Mouse (Mus musculus): Measurements from ENCODE around the gene Mrps11. TPM values are rescaled to one million over a fixed set of nuclear protein-coding genes. Genes with fewer than 3 reads are reported as not detected.

Mrps11 gene
- polyA plus RNA-seq, 1 experiment from 2014 or later = 77.3 TPM

DNA sequence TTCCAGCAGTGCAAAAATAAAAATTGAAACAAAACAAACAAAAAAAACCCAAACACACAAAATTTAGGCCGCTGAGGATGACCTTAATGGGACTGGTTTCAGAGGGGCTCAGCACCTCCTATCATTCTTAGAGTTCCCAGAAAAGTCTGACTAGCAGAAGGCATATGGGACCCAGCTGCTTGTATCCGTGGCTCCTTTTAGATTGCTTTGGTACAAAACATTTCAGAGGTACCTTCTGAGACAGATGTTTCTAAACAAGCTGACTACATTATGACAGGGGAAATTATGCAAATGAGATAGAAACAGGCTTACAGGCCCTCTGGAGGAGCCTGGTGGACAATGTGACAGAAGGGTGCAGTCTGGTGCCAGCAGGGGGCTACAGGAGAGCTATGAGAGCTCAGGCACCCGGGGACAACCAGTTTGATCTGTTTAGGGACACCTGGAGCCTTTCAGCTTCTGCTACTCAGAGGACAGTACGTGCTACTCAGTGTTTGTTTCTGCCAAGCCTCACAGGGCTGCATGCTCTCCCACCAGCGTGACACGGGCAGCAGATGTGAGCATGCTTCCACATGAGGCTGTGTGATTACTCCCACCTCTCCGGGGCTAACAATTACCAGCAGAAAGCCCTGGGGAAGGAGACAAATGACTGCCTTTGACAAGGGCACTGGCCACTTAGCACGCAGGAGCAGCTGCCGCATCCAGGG, 43.9 kb downstream of the Mrps11 start:
- peaks cover 11% of the 10 kb centered on the region for H3K36me3 ChIP-seq (ENCODE audit: insufficient read depth, low read length)
- no peak; the same call in 1 of the 2 replicates for ATAC-seq (replicated peaks; ENCODE audit: low FRiP score, low read depth)
- no peaks in the 10 kb centered on the region for H3K27me3 ChIP-seq (ENCODE audit: insufficient read depth, low read length)
- peak overlapping the region; percentile 58 for H3K27ac ChIP-seq
- no peaks in the 10 kb centered on the region for H3K9me3 ChIP-seq (replicated peaks; ENCODE audit: low read length)
- H3K4me3 ChIP-seq (replicated peaks; ENCODE audit: low read depth, low read length) = no peak overlapping the region
- DNase-seq (ENCODE audit: low spot score) = peak; percentile 61
- peak; percentile 53 for TF ChIP-seq CTCF (IDR thresholded peaks at IDR 0.05; ENCODE audit: low read depth)
- H3K4me1 ChIP-seq (replicated peaks; ENCODE audit: insufficient read depth, low read length) = no peaks in the 10 kb centered on the region
- WGBS = 29% methylated on average over 9 of the region's 9 CpGs
- H3K9ac ChIP-seq (ENCODE audit: low read depth, low read length) = 0 out of 2 replicates have a peak overlapping the region, but pooled peaks have one; percentile 5
- no peak overlapping the region for H3K4me2 ChIP-seq (ENCODE audit: low read length)

DNA sequence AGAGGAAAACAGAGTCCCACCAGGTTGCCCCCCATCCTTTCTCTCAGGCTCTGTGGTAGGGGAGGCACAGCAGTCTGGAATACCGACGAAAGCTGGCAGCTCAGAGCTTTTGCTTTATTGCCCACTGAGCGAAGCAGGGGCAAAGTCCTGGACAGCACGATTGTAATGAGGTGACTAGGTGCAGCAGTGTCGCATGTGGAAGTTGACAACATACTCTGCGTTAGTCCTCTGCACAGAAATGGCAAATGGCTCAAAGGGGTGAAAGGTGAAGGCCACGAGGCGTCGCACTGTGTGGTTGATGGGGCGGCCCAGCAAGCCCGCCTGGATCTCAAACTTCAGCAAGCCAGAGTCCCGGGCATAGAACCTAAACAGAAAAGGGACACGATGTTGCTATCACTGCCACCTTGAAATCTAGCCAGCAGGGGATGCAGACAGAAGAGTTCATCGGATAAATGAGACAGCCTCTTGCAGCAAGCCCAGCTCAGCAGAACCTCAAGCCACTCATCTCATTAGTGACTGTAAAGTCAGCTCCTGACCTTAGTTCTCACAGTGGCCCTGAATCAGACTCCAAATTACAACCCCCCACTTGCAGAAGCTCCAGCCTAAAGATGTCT, 44.9 kb downstream of the Mrps11 start:
- no peaks in the 10 kb centered on the region for H3K9me3 ChIP-seq (replicated peaks; ENCODE audit: low read length)
- 46% methylated on average over 14 of the region's 14 CpGs for WGBS
- DNase-seq (ENCODE audit: low spot score) (no peak), ATAC-seq (replicated peaks; ENCODE audit: low FRiP score, low read depth) (peak; percentile 61; the same call in 1 of the 2 replicates)
- no peak overlapping the region for H3K27ac ChIP-seq
- no peak overlapping the region for H3K9ac ChIP-seq (ENCODE audit: low read depth, low read length)
- H3K27me3 ChIP-seq (ENCODE audit: insufficient read depth, low read length) = no peaks in the 10 kb centered on the region
- no peak overlapping the region for H3K4me3 ChIP-seq (replicated peaks; ENCODE audit: low read depth, low read length)
- no peak for TF ChIP-seq CTCF (IDR thresholded peaks at IDR 0.05; ENCODE audit: low read depth)
- H3K4me2 ChIP-seq (ENCODE audit: low read length) = no peak overlapping the region
- peaks cover 11% of the 10 kb centered on the region for H3K36me3 ChIP-seq (ENCODE audit: insufficient read depth, low read length)
- H3K4me1 ChIP-seq (replicated peaks; ENCODE audit: insufficient read depth, low read length) = no peaks in the 10 kb centered on the region

DNA sequence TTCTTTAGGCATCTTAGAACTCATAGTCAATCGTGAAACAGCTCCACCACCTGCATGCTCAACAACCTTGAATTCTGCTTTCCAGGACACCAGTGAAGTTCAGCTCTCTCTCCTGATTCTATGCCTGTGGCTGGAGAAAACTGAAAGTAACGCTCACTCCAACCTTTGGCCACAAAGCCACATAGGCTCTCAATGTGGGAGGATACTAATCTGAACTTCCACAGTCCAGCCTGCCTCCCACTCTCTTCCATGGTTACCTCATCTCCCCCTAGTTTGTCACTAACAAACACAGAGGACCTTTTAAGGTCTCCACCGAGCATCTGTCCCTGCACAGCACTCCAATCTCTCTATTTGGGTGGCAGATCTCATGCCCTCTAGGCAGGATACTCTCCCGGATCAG, 52.7 kb downstream of the Mrps11 start:
- H3K4me2 ChIP-seq (ENCODE audit: low read length) = no peak overlapping the region
- no peak overlapping the region for H3K27ac ChIP-seq
- H3K9ac ChIP-seq (ENCODE audit: low read depth, low read length) = no peak overlapping the region
- H3K9me3 ChIP-seq (replicated peaks; ENCODE audit: low read length) = no peaks in the 10 kb centered on the region
- H3K4me3 ChIP-seq (replicated peaks; ENCODE audit: low read depth, low read length) = no peak overlapping the region
- H3K4me1 ChIP-seq (replicated peaks; ENCODE audit: insufficient read depth, low read length) = no peaks in the 10 kb centered on the region
- H3K27me3 ChIP-seq (ENCODE audit: insufficient read depth, low read length) = no peaks in the 10 kb centered on the region
- H3K36me3 ChIP-seq (ENCODE audit: insufficient read depth, low read length) = peaks cover 30% of the 10 kb centered on the region; the same call in 1 of the 2 replicates
- ATAC-seq (replicated peaks; ENCODE audit: low FRiP score, low read depth) (no peak), DNase-seq (ENCODE audit: low spot score) (no peak)
- TF ChIP-seq CTCF (IDR thresholded peaks at IDR 0.05; ENCODE audit: low read depth) = no peak
- WGBS = 87% methylated on average over 4 of the region's 4 CpGs

DNA sequence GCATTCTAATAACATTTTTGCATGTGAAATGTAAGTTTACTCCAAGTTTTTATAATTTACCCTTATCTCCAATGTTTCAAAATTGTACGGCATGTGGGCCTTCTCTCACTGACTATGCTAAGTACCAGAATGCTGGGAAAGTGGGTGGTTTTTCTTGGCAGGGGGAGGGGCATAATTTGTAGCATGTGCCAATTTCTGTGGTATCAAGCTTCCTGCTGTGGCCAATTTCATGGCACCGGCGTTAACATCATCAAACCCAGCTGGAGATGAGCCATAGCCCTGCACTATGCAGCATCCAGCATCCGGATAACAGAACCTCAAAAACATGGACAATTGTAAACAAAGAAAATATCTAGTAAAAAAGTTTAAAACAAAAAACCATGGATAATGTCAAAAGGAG, 54.3 kb downstream of the Mrps11 start:
- Histone ChIP-seq H3K9ac (ENCODE audit: low read depth, low read length) (no peak overlapping the region), H3K27me3 (ENCODE audit: insufficient read depth, low read length) (no peaks in the 10 kb centered on the region), H3K36me3 (ENCODE audit: insufficient read depth, low read length) (peaks cover 42% of the 10 kb centered on the region), H3K4me3 (replicated peaks; ENCODE audit: low read depth, low read length) (no peak overlapping the region), H3K4me2 (ENCODE audit: low read length) (no peak overlapping the region), H3K9me3 (replicated peaks; ENCODE audit: low read length) (no peaks in the 10 kb centered on the region), H3K4me1 (replicated peaks; ENCODE audit: insufficient read depth, low read length) (no peaks in the 10 kb centered on the region), H3K27ac (no peak overlapping the region)
- 91% methylated on average over 4 of the region's 4 CpGs for WGBS
- no peak for TF ChIP-seq CTCF (IDR thresholded peaks at IDR 0.05; ENCODE audit: low read depth)
- no peak for ATAC-seq (replicated peaks; ENCODE audit: low FRiP score, low read depth)
- no peak for DNase-seq (ENCODE audit: low spot score)

DNA sequence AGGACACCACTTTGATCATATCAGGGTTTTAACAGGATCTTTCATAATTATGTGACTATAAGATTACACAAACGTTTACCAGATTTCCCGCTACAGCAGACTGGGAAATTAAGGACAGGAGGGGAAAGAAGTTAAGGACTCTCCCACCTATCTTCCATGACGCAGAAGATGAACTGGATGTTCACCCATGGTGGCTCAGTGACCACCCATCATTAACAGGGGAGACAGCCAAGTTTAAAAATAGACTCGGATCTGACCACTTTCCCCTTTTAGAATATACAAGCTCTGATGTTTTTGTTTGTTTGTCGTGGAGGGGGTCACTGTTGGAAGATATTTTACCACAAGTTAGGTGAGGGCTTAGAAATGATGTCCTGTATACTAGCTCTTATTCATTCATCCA, 58.7 kb downstream of the Mrps11 start:
- Histone ChIP-seq H3K4me1 (replicated peaks; ENCODE audit: insufficient read depth, low read length) (no peaks in the 10 kb centered on the region), H3K36me3 (ENCODE audit: insufficient read depth, low read length) (peaks cover 45% of the 10 kb centered on the region), H3K4me2 (ENCODE audit: low read length) (no peak overlapping the region), H3K9me3 (replicated peaks; ENCODE audit: low read length) (no peaks in the 10 kb centered on the region), H3K4me3 (replicated peaks; ENCODE audit: low read depth, low read length) (no peak overlapping the region), H3K9ac (ENCODE audit: low read depth, low read length) (no peak overlapping the region), H3K27ac (no peak overlapping the region), H3K27me3 (ENCODE audit: insufficient read depth, low read length) (no peaks in the 10 kb centered on the region)
- DNase-seq (ENCODE audit: low spot score) (no peak), ATAC-seq (replicated peaks; ENCODE audit: low FRiP score, low read depth) (no peak)
- TF ChIP-seq CTCF (IDR thresholded peaks at IDR 0.05; ENCODE audit: low read depth) = no peak
- WGBS = 76% methylated on average over 5 of the region's 5 CpGs

Other genes with a start within 250 kb of the Mrps11 start
- 1.3 and 1.5 TPM in 2 replicates for gene Ntrk3, start 45.1 kb upstream of the Mrps11 start, polyA plus RNA-seq (2015; fragmentation: Nextera tagmentation; extraction: Ambion mirVana)
- 79.6 and 80.4 TPM in 2 replicates for gene Mrpl46, start 412 bp downstream of the Mrps11 start, polyA plus RNA-seq (2015; fragmentation: Nextera tagmentation; extraction: Ambion mirVana)
- gene Det1, start 64.1 kb downstream of the Mrps11 start, polyA plus RNA-seq (2015; fragmentation: Nextera tagmentation; extraction: Ambion mirVana) = 13.9 TPM in 2 replicates
- gene Aen, start 112.7 kb downstream of the Mrps11 start, polyA plus RNA-seq (2015; fragmentation: Nextera tagmentation; extraction: Ambion mirVana) = 33.1 and 37.5 TPM in 2 replicates
- gene Isg20, start 130.3 kb downstream of the Mrps11 start, polyA plus RNA-seq (2015; fragmentation: Nextera tagmentation; extraction: Ambion mirVana) = 2.3 and 2.8 TPM in 2 replicates